Mouse (Mus musculus) lung, adult 2 months (tissue): Measurements from ENCODE around the gene Engase.

Source experiments
- CTCF ChIP-seq: fragments of 200-500 bp; IDR thresholded peaks from 2 replicates; pipeline ENCODE4 v1.5.1; 2011; ENCODE audit warnings: mild to moderate bottlenecking, low read length, control low read depth; ENCODE audit not compliant: insufficient read depth
- POLR2A ChIP-seq: fragments of 200-500 bp; IDR thresholded peaks from 2 replicates; pipeline ENCODE4 v1.6.1; 2011; ENCODE audit warnings: low read depth, mild to moderate bottlenecking, control low read depth, low read length, borderline replicate concordance; ENCODE audit errors: extremely low read depth

- no peak for TF ChIP-seq POLR2A
- TF ChIP-seq CTCF: no peak
Measured at GRCm38 (mm10) chr11:118486281-118486680, 9.7 kb downstream of the Engase start.
